Mouse (Mus musculus) liver, embryonic 14.5 days (tissue): ENCODE measurements around the gene Itpk1. TPM values are rescaled to one million over a fixed set of nuclear protein-coding genes. Genes with fewer than 3 reads are reported as not detected.
"Not testable (repeated sequence)": the region's sequence is repeated elsewhere in the genome, so short reads cannot be mapped to it uniquely, and the experiment has no call there.

ENCODE experiments used
- ATAC-seq: fragments of 200-750 bp; cut with Nextera tagmentation; 2 replicates; pipeline ENCODE4 v1.8.0; 2017; ENCODE audit warnings: moderate number of reproducible peaks, mild to moderate bottlenecking, moderate library complexity; ENCODE audit not compliant: insufficient read depth
- DNase-seq, 3 experiments: peaks; one replicate each; pipeline ENCODE4 v3.0.0-alpha.2; 2012 to 2013; ENCODE audit warnings: low read depth in 3 of 3, low spot score in 3 of 3
- H3K27ac ChIP-seq: fragments of 300-500 bp; sonication (generic); 2 replicates; pipeline ENCODE4 v1.5.1; 2014; ENCODE audit warnings: moderate library complexity, mild to moderate bottlenecking, control low read depth, inconsistent platforms
- H3K27me3 ChIP-seq: fragments of 300-500 bp; sonication (generic); 2 replicates; pipeline ENCODE4 v1.6.1; 2014; ENCODE audit warnings: mild to moderate bottlenecking, low read length, moderate library complexity; ENCODE audit not compliant: control insufficient read depth, insufficient read depth
- H3K36me3 ChIP-seq: fragments of 300-500 bp; sonication (generic); replicated peaks from 2 replicates; pipeline ENCODE4 v1.6.1; 2014; ENCODE audit warnings: low read depth; ENCODE audit not compliant: control insufficient read depth, insufficient read depth
- H3K4me1 ChIP-seq, 2 experiments: fragments of 200-500 bp in 1 of 2; fragments of 300-500 bp in 1 of 2; sonication (generic) in 1 of 2; replicated peaks; 2 replicates each; pipeline ENCODE4 v1.6.1; 2012 to 2014; ENCODE audit warnings: antibody characterized with exemption in 1 of 2, inconsistent platforms in 1 of 2, low read length in 1 of 2; ENCODE audit not compliant: control insufficient read depth in 2 of 2, insufficient read depth in 2 of 2
- H3K4me2 ChIP-seq: fragments of 300-500 bp; sonication (generic); 2 replicates; pipeline ENCODE4 v1.6.1; 2014; ENCODE audit warnings: low read depth, mild to moderate bottlenecking, control low read depth, moderate library complexity
- H3K4me3 ChIP-seq, 2 experiments: fragments of 200-500 bp in 1 of 2; fragments of 300-500 bp in 1 of 2; sonication (generic) in 1 of 2; 2 replicates each; pipeline ENCODE4 v1.5.1; 2012 to 2014; ENCODE audit warnings: low read depth in 2 of 2, low read length in 2 of 2, mild to moderate bottlenecking in 2 of 2, control low read depth in 1 of 2, inconsistent platforms in 1 of 2, moderate library complexity in 1 of 2; ENCODE audit not compliant: insufficient read depth in 1 of 2
- H3K9ac ChIP-seq: fragments of 300-500 bp; sonication (generic); replicated peaks from 2 replicates; pipeline ENCODE4 v1.6.1; 2014; ENCODE audit warnings: mild to moderate bottlenecking, control low read depth, moderate library complexity
- H3K9me3 ChIP-seq: fragments of 300-500 bp; sonication (generic); 2 replicates; pipeline ENCODE4 v1.6.1; 2016; ENCODE audit warnings: low read length, mixed read lengths; ENCODE audit not compliant: control insufficient read depth
- CTCF ChIP-seq: IDR thresholded peaks from 2 replicates; pipeline ENCODE4 v1.5.1; 2016; ENCODE audit warnings: antibody characterized with exemption, low read depth, control low read depth
- EP300 ChIP-seq: IDR thresholded peaks from 2 replicates; pipeline ENCODE4 v1.6.1; 2016; ENCODE audit warnings: antibody characterized with exemption, low read depth
- WGBS: fragments of 180-500 bp; shearing (Covaris S2); extraction: QIAGEN DNeasy Blood & Tissue Kit; methylation state at CpG from one replicate; pipeline ENCODE4 v1.1.7; 2014; ENCODE audit not compliant: insufficient replicate concordance; 5-methylcytosine and 5-hydroxymethylcytosine counted together
- polyA plus RNA-seq, 2 experiments: library from polyadenylated mRNA; depleted of rRNA in 1 of 2; stranded (reverse) in 1 of 2; unstranded in 1 of 2; fragments of >200 nt; fragmentation: Nextera tagmentation in 1 of 2; extraction: Ambion mirVana in 1 of 2; gene quantifications; 2 replicates each; pipeline versions ENCODE4 v1.2.1 to v1.2.3; 2012 to 2014

Gene Itpk1
- polyA plus RNA-seq, 2 experiments: 2.3 to 2.4 TPM

GRCm38 (mm10) chr12:102634436-102635050 lies 70.2 kb downstream of the Itpk1 start:
- Histone ChIP-seq H3K27ac (no peak overlapping the region), H3K4me2 (no peak overlapping the region), H3K4me3 (no peak overlapping the region), H3K27me3 (no peaks in the 10 kb centered on the region), H3K36me3 (no peaks in the 10 kb centered on the region), H3K9me3 (no peaks in the 10 kb centered on the region), H3K4me1 (no peaks in the 10 kb centered on the region), H3K9ac (no peak overlapping the region)
- DNase-seq (no peak), ATAC-seq (no peak)
- TF ChIP-seq CTCF (0 out of 2 replicates have a peak, but pooled peaks have one; percentile 9), EP300 (no peak)
- 65% methylated on average over 18 of the region's 20 CpGs for WGBS

DNA sequence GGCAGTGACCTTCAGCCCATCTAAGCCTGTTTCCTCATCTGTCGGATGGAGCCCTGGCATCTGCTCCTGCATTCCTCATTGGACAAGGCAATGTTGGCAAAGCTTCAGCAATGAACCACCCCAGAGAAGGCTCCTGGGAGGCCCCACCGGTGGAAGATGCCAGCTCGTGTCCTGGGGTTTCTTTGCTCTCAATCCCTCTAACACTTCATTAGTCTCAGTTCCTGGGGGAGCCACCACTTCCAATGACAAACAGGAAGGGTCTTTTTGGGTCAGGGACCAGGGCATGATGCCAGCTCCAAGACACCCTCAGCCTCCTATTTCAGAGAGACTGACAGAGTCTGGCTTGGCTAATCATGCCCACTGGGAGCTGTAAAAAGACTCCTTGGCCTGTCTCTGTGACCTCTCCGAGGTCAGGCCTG lies 71.6 kb downstream of the Itpk1 start:
- whole genome bisulfite sequencing: 74% methylated on average over 4 of the region's 4 CpGs

GRCm38 (mm10) chr12:102631690-102632089 lies 73.0 kb downstream of the Itpk1 start:
- DNase-seq (no peak), ATAC-seq (peak; percentile 54; the same call in 1 of the 2 replicates)
- H3K9ac ChIP-seq: no peak overlapping the region
- no peaks in the 10 kb centered on the region for H3K9me3 ChIP-seq
- H3K36me3 ChIP-seq: no peaks in the 10 kb centered on the region
- peaks cover 0 to 4% of the 10 kb centered on the region in 2 experiments; a peak in 2 of 4 replicates for H3K4me1 ChIP-seq
- H3K27ac ChIP-seq: no peak overlapping the region
- no peaks in the 10 kb centered on the region for H3K27me3 ChIP-seq
- WGBS: 38% methylated on average over 8 of the region's 8 CpGs
- H3K4me3 ChIP-seq: no peak overlapping the region
- H3K4me2 ChIP-seq: no peak overlapping the region
- TF ChIP-seq CTCF: no peak
- no peak for TF ChIP-seq EP300

More for the DNA sequence above, 71.6 kb downstream of the Itpk1 start:
- Histone ChIP-seq H3K36me3 (no peaks in the 10 kb centered on the region), H3K27ac (no peak overlapping the region), H3K4me2 (no peak overlapping the region), H3K9ac (no peak overlapping the region), H3K4me1 (peaks cover 0 to 1% of the 10 kb centered on the region in 2 experiments; a peak in 1 of 4 replicates), H3K4me3 (no peak overlapping the region), H3K27me3 (no peaks in the 10 kb centered on the region), H3K9me3 (no peaks in the 10 kb centered on the region)
- no peak for DNase-seq
- ATAC-seq: no peak
- TF ChIP-seq CTCF (no peak), EP300 (no peak)

DNA sequence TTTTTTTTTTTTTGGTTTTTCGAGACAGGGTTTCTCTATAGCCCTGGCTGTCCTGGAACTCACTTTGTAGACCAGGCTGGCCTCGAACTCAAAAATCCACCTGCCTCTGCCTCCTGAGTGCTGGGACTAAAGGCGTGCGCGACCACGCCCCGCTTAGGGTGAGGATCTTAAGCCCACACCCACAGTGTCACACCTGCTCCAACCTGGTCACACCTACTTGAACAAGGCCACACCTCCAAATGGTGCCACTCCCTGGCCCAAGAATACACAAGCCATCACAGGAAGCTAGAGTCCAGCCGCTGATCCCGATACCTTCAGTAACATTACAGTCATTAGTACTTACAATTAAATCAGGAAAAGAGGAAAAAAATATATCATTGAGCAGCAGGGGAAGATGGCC lies 74.3 kb downstream of the Itpk1 start:
- H3K4me3 ChIP-seq, H3K9ac ChIP-seq, H3K27ac ChIP-seq, H3K9me3 ChIP-seq, ATAC-seq, H3K27me3 ChIP-seq, H3K4me1 ChIP-seq, H3K36me3 ChIP-seq, H3K4me2 ChIP-seq, DNase-seq: not testable (repeated sequence)
- 74% methylated on average over 9 of the region's 9 CpGs for WGBS

DNA sequence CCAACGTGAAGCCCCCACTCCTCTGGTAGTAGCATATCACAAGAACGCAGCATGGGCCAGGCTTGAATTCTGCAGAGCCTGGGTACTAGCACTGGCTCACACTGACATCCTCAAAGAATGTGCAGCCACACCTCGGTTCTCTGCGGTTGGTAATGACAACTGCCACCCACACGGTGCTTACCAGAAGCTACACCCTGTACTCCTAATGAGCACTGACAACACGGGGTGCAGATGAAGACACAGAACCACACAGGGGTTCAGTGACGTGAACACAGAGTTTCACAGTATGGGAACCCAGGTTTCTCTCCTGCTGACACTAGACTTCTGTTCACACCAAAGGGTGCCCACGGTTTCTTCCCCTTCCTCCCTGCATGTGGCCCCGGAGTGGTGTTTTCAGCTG lies 76.5 kb downstream of the Itpk1 start:
- Histone ChIP-seq H3K36me3 (no peaks in the 10 kb centered on the region), H3K4me1 (peaks cover 0 to 4% of the 10 kb centered on the region in 2 experiments; a peak in 2 of 4 replicates), H3K27ac (no peak overlapping the region), H3K4me2 (no peak overlapping the region), H3K9me3 (no peaks in the 10 kb centered on the region), H3K4me3 (no peak overlapping the region), H3K27me3 (no peaks in the 10 kb centered on the region), H3K9ac (no peak overlapping the region)
- ATAC-seq: 0 out of 2 replicates have a peak, but pooled peaks have one; percentile 14
- WGBS: 51% methylated on average over 9 of the region's 9 CpGs
- no peak for DNase-seq
- TF ChIP-seq EP300 (no peak), CTCF (no peak)
